Mouse (Mus musculus) megakaryocyte, embryonic 14.5 days (primary cell): ENCODE results near the gene Swt1. TPM values are rescaled to one million over a fixed set of nuclear protein-coding genes. Genes with fewer than 3 reads are reported as not detected.

Experiments
- H3K27me3 ChIP-seq: replicated peaks from 2 replicates; pipeline ENCODE3; 2012; ENCODE audit warnings: inconsistent platforms
- H3K36me3 ChIP-seq: replicated peaks from 2 replicates; pipeline ENCODE3; 2012; ENCODE audit warnings: low read length, inconsistent platforms, mixed read lengths
- H3K4me1 ChIP-seq: 2 replicates; pipeline ENCODE4 v1.6.1; 2012; ENCODE audit warnings: inconsistent platforms
- H3K4me3 ChIP-seq: replicated peaks from 2 replicates; pipeline ENCODE3; 2012; ENCODE audit warnings: moderate library complexity, mild to moderate bottlenecking, inconsistent platforms
- H3K9me3 ChIP-seq: 2 replicates; pipeline ENCODE4 v1.6.1; 2012; ENCODE audit warnings: inconsistent platforms
- FLI1 ChIP-seq: IDR thresholded peaks from 2 replicates; pipeline ENCODE4 v1.6.1; 2012; ENCODE audit warnings: low read length, inconsistent platforms, mixed read lengths
- GATA1 ChIP-seq: IDR thresholded peaks from 3 replicates; pipeline ENCODE4 v1.6.1; 2012; ENCODE audit warnings: mixed read lengths, low read length, inconsistent platforms, borderline replicate concordance
- polyA plus RNA-seq: library from polyadenylated mRNA; stranded (reverse); fragments of >175 nt; gene quantifications from 2 replicates; pipeline ENCODE4 v1.2.3, GENCODE M21; 2012; ENCODE audit warnings: low replicate concordance; ENCODE audit not compliant: insufficient read depth

Swt1 gene
- polyA plus RNA-seq, 1 experiment, result 0.76 TPM

- Histone ChIP-seq H3K9me3 (no peaks in the 10 kb centered on the region), H3K27me3 (no peaks in the 10 kb centered on the region), H3K4me1 (peaks cover 8% of the 10 kb centered on the region; the same call in 1 of the 2 replicates), H3K36me3 (peaks cover 85% of the 10 kb centered on the region), H3K4me3 (no peak overlapping the region)
- TF ChIP-seq FLI1, result no peak
- no peak for TF ChIP-seq GATA1
Measured at GRCm38 (mm10) chr1:151435431-151435830, 7.2 kb upstream of the Swt1 start.

DNA sequence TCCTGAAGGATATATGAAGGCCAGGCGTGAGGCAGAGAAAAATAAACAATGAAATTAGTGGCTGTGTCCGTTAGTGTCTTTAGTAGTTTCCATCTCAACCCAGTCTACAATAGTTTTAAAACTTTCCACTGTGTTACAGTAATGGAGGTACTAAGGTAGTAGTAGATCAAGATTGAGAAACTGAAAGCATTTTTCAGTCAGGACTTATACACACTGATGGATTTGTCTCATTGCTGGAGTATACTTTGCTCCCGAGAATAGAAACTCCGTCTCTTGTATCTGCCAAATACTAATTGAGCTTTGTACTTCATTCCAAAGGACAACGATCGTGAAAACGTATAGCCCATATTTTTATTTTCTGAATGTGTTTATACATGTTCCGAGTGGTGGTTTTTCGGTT is 1.1 kb upstream of the Swt1 start:
- H3K4me1 ChIP-seq, result peaks cover 21% of the 10 kb centered on the region
- H3K4me3 ChIP-seq, result peak overlapping the region; percentile 99
- H3K27me3 ChIP-seq, result no peaks in the 10 kb centered on the region
- peaks cover 30% of the 10 kb centered on the region for H3K36me3 ChIP-seq
- TF ChIP-seq GATA1, result no peak
- TF ChIP-seq FLI1, result no peak
- H3K9me3 ChIP-seq, result no peaks in the 10 kb centered on the region

DNA sequence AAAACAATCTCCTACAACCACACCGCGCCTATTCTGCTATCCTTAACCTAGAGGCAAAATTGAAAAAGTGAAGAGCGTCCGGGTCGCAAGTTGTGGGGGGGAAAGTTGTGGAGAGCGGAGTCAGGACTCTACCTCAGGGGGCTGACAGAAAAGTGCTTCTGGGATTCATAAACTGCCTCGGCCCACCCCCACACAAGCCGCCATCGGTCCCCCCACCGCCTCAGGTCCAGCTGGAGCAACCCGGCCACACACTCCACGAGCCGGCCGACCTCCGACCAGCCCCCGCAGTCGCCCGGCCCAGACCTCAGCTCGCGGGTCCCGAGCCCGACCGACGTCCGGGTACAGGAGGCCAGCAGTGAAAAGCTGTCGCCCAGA is 380 bp downstream of the Swt1 start:
- Histone ChIP-seq H3K4me3 (peak overlapping the region; percentile 99), H3K9me3 (no peaks in the 10 kb centered on the region), H3K4me1 (peaks cover 24% of the 10 kb centered on the region), H3K36me3 (peaks cover 18% of the 10 kb centered on the region), H3K27me3 (no peaks in the 10 kb centered on the region)
- no peak for TF ChIP-seq FLI1
- no peak for TF ChIP-seq GATA1

DNA sequence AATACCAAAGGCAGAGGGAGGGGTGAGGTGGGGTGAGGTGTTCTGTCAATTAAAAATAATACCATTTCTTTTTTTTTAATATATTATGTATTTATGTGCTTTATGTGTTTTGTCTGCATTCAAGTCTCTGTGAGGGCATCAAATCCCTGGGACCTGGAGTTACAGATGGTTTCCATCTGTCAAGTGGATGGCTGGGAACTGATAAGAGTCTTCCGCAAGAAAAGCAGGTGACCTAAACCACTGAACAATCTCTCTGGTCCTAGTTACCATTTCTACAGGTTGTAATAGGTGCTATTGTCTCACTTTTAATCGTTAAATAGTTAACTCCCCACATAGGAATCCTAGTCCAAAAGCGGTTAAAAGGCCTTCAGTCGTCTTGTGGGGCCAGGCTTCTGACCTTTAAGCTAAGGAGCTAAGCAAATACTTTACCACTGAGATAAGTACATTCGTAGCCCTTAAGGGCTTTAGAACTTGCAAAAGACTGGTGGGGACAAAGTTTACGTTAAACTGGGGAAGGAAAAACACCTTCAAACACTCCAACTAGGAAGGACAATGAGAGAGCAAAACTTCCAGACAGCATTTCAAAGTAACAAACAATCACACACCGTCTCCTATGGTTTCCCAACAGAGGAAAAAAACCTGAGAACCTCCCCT is 1.2 kb downstream of the Swt1 start:
- no peak for TF ChIP-seq FLI1
- TF ChIP-seq GATA1, result no peak
- Histone ChIP-seq H3K4me3 (peak overlapping the region; percentile 99), H3K27me3 (no peaks in the 10 kb centered on the region), H3K36me3 (peaks cover 18% of the 10 kb centered on the region), H3K9me3 (no peaks in the 10 kb centered on the region), H3K4me1 (peaks cover 32% of the 10 kb centered on the region)

DNA sequence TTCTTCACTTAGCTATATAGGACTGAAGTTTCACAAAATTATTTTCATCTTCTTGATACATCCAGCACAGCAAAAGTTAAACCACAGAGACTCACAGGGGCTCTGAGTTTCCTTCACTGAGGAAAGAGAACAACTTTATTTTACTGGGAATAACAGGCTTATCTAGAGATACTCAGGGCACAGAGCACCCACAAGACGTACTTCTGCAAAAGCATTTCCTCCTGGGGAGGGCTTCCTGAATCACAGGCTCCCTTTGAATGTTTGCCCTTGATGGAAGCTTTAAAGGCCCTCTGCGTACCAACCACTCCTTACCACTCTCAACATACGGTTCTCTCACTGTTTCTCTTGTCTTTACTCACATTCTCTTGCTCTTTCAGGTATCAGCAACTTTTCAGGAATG is 6.1 kb downstream of the Swt1 start:
- no peaks in the 10 kb centered on the region for H3K9me3 ChIP-seq
- H3K27me3 ChIP-seq, result no peaks in the 10 kb centered on the region
- peaks cover 49% of the 10 kb centered on the region for H3K36me3 ChIP-seq
- H3K4me3 ChIP-seq, result no peak overlapping the region
- TF ChIP-seq FLI1, result no peak
- no peak for TF ChIP-seq GATA1
- H3K4me1 ChIP-seq, result peaks cover 20% of the 10 kb centered on the region

DNA sequence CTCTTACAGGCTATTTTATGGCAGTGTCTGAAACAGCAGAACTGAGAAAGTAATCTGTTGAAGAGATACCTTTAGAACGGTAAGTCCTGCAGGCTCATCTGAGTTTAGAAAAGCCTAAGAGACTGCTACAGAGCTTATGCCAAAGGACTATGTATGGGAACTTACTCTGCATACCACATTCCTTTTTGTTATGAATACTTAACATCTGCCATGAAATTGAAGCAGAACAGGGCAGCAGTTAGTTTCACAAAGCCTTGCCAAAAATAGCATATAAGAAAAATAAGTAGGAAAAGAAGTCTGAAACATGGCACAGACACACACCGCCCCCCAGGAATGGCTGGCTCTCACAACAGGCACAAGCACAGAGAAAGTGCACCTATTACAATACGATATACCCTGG is 18.4 kb downstream of the Swt1 start:
- TF ChIP-seq FLI1 (no peak), GATA1 (no peak)
- peaks cover 66% of the 10 kb centered on the region for H3K36me3 ChIP-seq
- no peak overlapping the region for H3K4me3 ChIP-seq
- no peaks in the 10 kb centered on the region for H3K27me3 ChIP-seq
- H3K9me3 ChIP-seq, result no peaks in the 10 kb centered on the region
- peaks cover 10% of the 10 kb centered on the region; the same call in 1 of the 2 replicates for H3K4me1 ChIP-seq

DNA sequence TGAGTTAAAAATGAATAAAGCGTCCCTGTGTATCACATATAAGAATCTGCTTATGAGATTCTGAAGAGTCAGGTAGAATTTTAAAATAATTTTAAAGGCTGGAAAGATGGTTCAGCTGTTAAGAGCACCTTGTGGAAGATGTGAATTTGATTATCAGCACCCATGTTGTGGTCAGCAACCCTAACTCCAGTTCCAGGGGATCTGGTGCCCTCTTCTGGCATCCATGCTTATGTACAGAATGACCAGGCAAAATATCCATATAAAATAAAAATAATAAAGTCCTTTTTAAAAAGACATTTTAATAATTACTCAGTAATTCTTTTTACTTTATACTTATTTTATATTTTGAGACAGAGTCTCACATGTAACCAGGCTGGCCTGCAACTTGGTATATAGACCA is 38.2 kb downstream of the Swt1 start:
- no peaks in the 10 kb centered on the region for H3K27me3 ChIP-seq
- TF ChIP-seq GATA1, result no peak
- no peak for TF ChIP-seq FLI1
- H3K4me3 ChIP-seq, result no peak overlapping the region
- no peaks in the 10 kb centered on the region for H3K9me3 ChIP-seq
- H3K4me1 ChIP-seq, result no peaks in the 10 kb centered on the region
- H3K36me3 ChIP-seq, result peaks cover 56% of the 10 kb centered on the region

DNA sequence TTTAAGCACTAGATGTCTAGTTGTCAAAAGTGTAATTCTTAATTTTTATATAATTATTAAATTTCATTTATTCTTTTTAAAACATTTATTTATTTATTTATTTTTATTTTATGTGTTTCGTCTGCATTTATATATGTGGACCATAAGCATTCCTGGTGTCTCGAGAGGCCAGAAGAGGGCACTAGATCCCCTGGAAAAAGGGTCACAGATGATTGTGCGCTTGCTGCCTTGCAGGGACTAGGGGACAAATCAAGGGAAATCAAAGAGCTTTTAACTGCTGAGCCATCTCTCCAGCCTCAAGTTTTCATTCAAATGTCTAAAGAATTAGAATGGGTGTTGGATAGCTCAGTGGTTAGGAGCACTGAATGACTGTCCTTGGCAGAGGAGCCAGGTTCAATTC is 50.9 kb downstream of the Swt1 start:
- no peaks in the 10 kb centered on the region for H3K9me3 ChIP-seq
- TF ChIP-seq FLI1, result no peak
- TF ChIP-seq GATA1, result no peak
- H3K4me3 ChIP-seq, result no peak overlapping the region
- H3K27me3 ChIP-seq, result no peaks in the 10 kb centered on the region
- peaks cover 10% of the 10 kb centered on the region for H3K4me1 ChIP-seq
- peaks cover 40% of the 10 kb centered on the region for H3K36me3 ChIP-seq

- H3K9me3 ChIP-seq, result no peaks in the 10 kb centered on the region
- H3K36me3 ChIP-seq, result peaks cover 55% of the 10 kb centered on the region
- no peak for TF ChIP-seq GATA1
Measured at GRCm38 (mm10) chr1:151372823-151373222, 55.4 kb downstream of the Swt1 start.

GRCm38 (mm10) chr1:151371543-151371942 is 56.7 kb downstream of the Swt1 start:
- Histone ChIP-seq H3K27me3 (no peaks in the 10 kb centered on the region), H3K4me3 (no peak overlapping the region), H3K36me3 (peaks cover 67% of the 10 kb centered on the region), H3K4me1 (peaks cover 4% of the 10 kb centered on the region), H3K9me3 (no peaks in the 10 kb centered on the region)
- TF ChIP-seq FLI1 (no peak), GATA1 (no peak)

More at GRCm38 (mm10) chr1:151372823-151373222, 55.4 kb downstream of the Swt1 start:
- Histone ChIP-seq H3K4me1 (no peaks in the 10 kb centered on the region), H3K4me3 (no peak overlapping the region), H3K27me3 (no peaks in the 10 kb centered on the region)
